Mouse (Mus musculus) small intestine, adult 2 months (tissue): Measurements from ENCODE around the gene Nyap2.

Source experiments
- CTCF ChIP-seq: fragments of 200-500 bp; IDR thresholded peaks from 2 replicates; pipeline ENCODE4 v1.5.1; 2012; ENCODE audit warnings: low read depth, mild to moderate bottlenecking, control low read depth, inconsistent platforms, low read length, moderate library complexity, mixed read lengths; ENCODE audit not compliant: insufficient replicate concordance, insufficient read length; ENCODE audit errors: extremely low read depth
- POLR2A ChIP-seq: fragments of 200-500 bp; IDR thresholded peaks from 2 replicates; pipeline ENCODE4 v1.6.1; 2012; ENCODE audit warnings: low read depth, mild to moderate bottlenecking, control low read depth, inconsistent platforms, low read length, moderate library complexity

- TF ChIP-seq CTCF (no peak), POLR2A (no peak)
Observed at GRCm38 (mm10) chr1:81042907-81043868, 33.6 kb upstream of the Nyap2 start.
